ENCODE assay signal across 10 mouse cellular contexts in the genomic region with DNA sequence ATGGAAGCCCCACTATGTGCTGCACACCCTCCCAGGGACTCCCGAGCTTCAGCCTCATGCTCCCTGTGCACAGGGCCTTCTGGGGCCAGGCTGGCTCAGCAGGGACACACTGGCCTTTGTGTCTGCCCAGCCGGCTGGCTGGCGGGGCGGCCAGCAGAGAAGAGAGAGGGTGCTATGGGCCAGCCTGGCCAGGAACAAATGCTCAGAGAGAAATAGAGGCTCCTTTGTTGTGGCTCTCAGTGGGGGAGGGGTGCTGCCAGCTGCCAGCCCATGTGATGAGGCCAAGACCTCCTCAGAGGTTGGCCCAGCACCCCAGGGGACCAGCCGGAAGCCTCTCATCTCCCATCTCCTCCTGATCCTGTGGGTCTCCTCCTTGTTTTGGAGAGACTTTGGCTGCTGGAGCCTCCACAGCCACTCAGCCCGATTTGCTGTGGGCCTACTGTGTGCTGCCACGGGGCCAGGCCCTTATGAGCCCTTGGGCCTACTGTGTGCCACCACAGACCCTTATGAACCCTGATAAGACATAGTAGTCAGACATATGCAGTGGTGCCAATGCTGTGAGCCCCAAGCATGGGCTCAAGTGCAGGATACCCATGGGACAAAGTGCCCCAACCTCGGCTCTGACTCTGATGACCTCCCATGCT. TPM values are rescaled to one million over a fixed set of nuclear protein-coding genes. Genes with fewer than 3 reads are reported as not detected.
DNase-seq lines count a peak whose midpoint lies in the region; ATAC-seq and TF ChIP-seq lines count a peak whose summit lies in the region.
"Had no signal": no experiment of that assay in that cellular context is flagged by ENCODE, and none has a peak within 500 bp of the region (broad histone marks: within the 10 kb centered on the region; RNA-seq: fewer than 3 reads in every experiment).

No protein-coding gene starts in this region.

- TF ChIP-seq EP300 in lung, postnatal 0 days (IDR thresholded peaks at IDR 0.05), result no peak

- H3K9ac ChIP-seq in hindbrain, embryonic 14.5 days, result no peak overlapping the region
- no peak overlapping the region for H3K9ac ChIP-seq in forebrain, postnatal 0 days
- no peak overlapping the region for H3K9ac ChIP-seq in kidney, embryonic 15.5 days
- no peak overlapping the region for H3K9ac ChIP-seq in lung, postnatal 0 days (replicated peaks; ENCODE audit: low read depth)
- H3K9ac ChIP-seq: lung, embryonic 14.5 days had no signal

- no peak overlapping the region for H3K4me2 ChIP-seq in hindbrain, embryonic 14.5 days (replicated peaks)
- H3K4me2 ChIP-seq in forebrain, postnatal 0 days (ENCODE audit: low read depth), result no peak overlapping the region
- H3K4me2 ChIP-seq in kidney, embryonic 15.5 days, result no peak overlapping the region
- H3K4me2 ChIP-seq in lung, postnatal 0 days (replicated peaks; ENCODE audit: low read depth, low read length), result no peak overlapping the region
- H3K4me2 ChIP-seq: lung, embryonic 14.5 days had no signal

- peaks cover 20% of the 10 kb centered on the region for H3K36me3 ChIP-seq in hindbrain, embryonic 10.5 days
- H3K36me3 ChIP-seq in hindbrain, embryonic 14.5 days (replicated peaks; ENCODE audit: control insufficient read depth, insufficient read depth), result no peaks in the 10 kb centered on the region
- H3K36me3 ChIP-seq in forebrain, postnatal 0 days (ENCODE audit: insufficient read depth), result no peaks in the 10 kb centered on the region
- 0 out of 2 replicates have a peak, but pooled peaks cover 4% of the 10 kb centered on the region for H3K36me3 ChIP-seq in kidney, embryonic 15.5 days
- no peaks in the 10 kb centered on the region; the same call in 1 of the 2 replicates for H3K36me3 ChIP-seq in lung, postnatal 0 days (ENCODE audit: insufficient read depth, low read length)

- H3K4me1 ChIP-seq in hindbrain, embryonic 10.5 days (replicated peaks), result peaks cover 92% of the 10 kb centered on the region
- peaks cover 60% of the 10 kb centered on the region for H3K4me1 ChIP-seq in hindbrain, embryonic 14.5 days (replicated peaks; ENCODE audit: control insufficient read depth, insufficient read depth, low read length)
- peaks cover 21% of the 10 kb centered on the region for H3K4me1 ChIP-seq in forebrain, postnatal 0 days (ENCODE audit: insufficient read depth)
- H3K4me1 ChIP-seq in kidney, embryonic 15.5 days, result peaks cover 87% of the 10 kb centered on the region
- no peaks in the 10 kb centered on the region for H3K4me1 ChIP-seq in lung, postnatal 0 days (ENCODE audit: insufficient read depth, low read depth, low read length)

- no peak for TF ChIP-seq CTCF in forebrain, postnatal 0 days (IDR thresholded peaks at IDR 0.05; ENCODE audit: low read depth)
- TF ChIP-seq CTCF in lung, postnatal 0 days (IDR thresholded peaks at IDR 0.05), result no peak

- ATAC-seq in hindbrain, embryonic 14.5 days (ENCODE audit: low FRiP score), result no peak
- peak; percentile 41 for ATAC-seq in forebrain, postnatal 0 days
- no peak for ATAC-seq in kidney, embryonic 15.5 days (replicated peaks; ENCODE audit: low FRiP score)
- ATAC-seq in lung, postnatal 0 days, result no peak
- ATAC-seq: inflammation-experienced regulatory T-cells, adult 6 months had no signal

- DNase-seq in hindbrain, embryonic 10.5 days (ENCODE audit: low spot score), result peak; percentile 56
- DNase-seq in hindbrain, embryonic 14.5 days (ENCODE audit: low spot score), result no peak
- DNase-seq in forebrain, postnatal 0 days, result no peak
- DNase-seq in layer of hippocampus, postnatal 36 days, result peak; percentile 66 to 72
- peak; percentile 96 for DNase-seq in retina, postnatal 1 day
- DNase-seq in lung, postnatal 0 days (ENCODE audit: low spot score), result no peak
- DNase-seq in T-cell, adult 2 months (ENCODE audit: low spot score), result no peak
- DNase-seq: lung, embryonic 14.5 days had no signal

- 55% methylated on average over 8 of the region's 8 CpGs for WGBS in hindbrain, embryonic 10.5 days
- 48% methylated on average over 8 of the region's 8 CpGs for WGBS in hindbrain, embryonic 14.5 days
- 53% methylated on average over 8 of the region's 8 CpGs for WGBS in forebrain, postnatal 0 days
- 71% methylated on average over 8 of the region's 8 CpGs for WGBS in kidney, embryonic 15.5 days
- WGBS in lung, postnatal 0 days, result 66% methylated on average over 8 of the region's 8 CpGs

- no peak overlapping the region; the same call in 1 of the 2 replicates for H3K4me3 ChIP-seq in hindbrain, embryonic 10.5 days
- H3K4me3 ChIP-seq in hindbrain, embryonic 14.5 days (replicated peaks; ENCODE audit: low read length), result no peak overlapping the region
- H3K4me3 ChIP-seq in forebrain, postnatal 0 days (ENCODE audit: low read depth, low read length), result no peak overlapping the region
- no peak overlapping the region for H3K4me3 ChIP-seq in kidney, embryonic 15.5 days (replicated peaks)
- H3K4me3 ChIP-seq in lung, postnatal 0 days (ENCODE audit: low read depth, low read length), result no peak overlapping the region

- H3K27ac ChIP-seq in hindbrain, embryonic 10.5 days, result peak overlapping the region; percentile 85
- no peak overlapping the region for H3K27ac ChIP-seq in hindbrain, embryonic 14.5 days
- no peak overlapping the region for H3K27ac ChIP-seq in forebrain, postnatal 0 days (ENCODE audit: low read depth, low read length)
- no peak overlapping the region for H3K27ac ChIP-seq in kidney, embryonic 15.5 days
- no peak overlapping the region for H3K27ac ChIP-seq in lung, postnatal 0 days (ENCODE audit: low read length)

- peaks cover 16% of the 10 kb centered on the region for H3K27me3 ChIP-seq in hindbrain, embryonic 10.5 days (ENCODE audit: insufficient read depth, poor library complexity, severe bottlenecking)
- H3K27me3 ChIP-seq in hindbrain, embryonic 14.5 days (ENCODE audit: control insufficient read depth, insufficient read depth, low read length), result no peaks in the 10 kb centered on the region
- H3K27me3 ChIP-seq in forebrain, postnatal 0 days (ENCODE audit: insufficient read depth, low read length), result peaks cover 6% of the 10 kb centered on the region; the same call in 1 of the 2 replicates
- no peaks in the 10 kb centered on the region for H3K27me3 ChIP-seq in kidney, embryonic 15.5 days
- no peaks in the 10 kb centered on the region for H3K27me3 ChIP-seq in lung, postnatal 0 days (replicated peaks; ENCODE audit: insufficient read depth, low read length)

- no peaks in the 10 kb centered on the region for H3K9me3 ChIP-seq in hindbrain, embryonic 10.5 days
- H3K9me3 ChIP-seq in hindbrain, embryonic 14.5 days (ENCODE audit: control insufficient read depth, low read length), result no peaks in the 10 kb centered on the region
- no peaks in the 10 kb centered on the region for H3K9me3 ChIP-seq in forebrain, postnatal 0 days (ENCODE audit: low read length)
- no peaks in the 10 kb centered on the region for H3K9me3 ChIP-seq in kidney, embryonic 15.5 days (replicated peaks)
- H3K9me3 ChIP-seq in lung, postnatal 0 days (ENCODE audit: low read length), result no peaks in the 10 kb centered on the region

RNA-seq across cellular contexts. Expression of a gene that starts 12.0 kb away (rescaled TPM):
- 3.9 and 6.5 TPM in 2 replicates for polyA plus RNA-seq in hindbrain, embryonic 10.5 days (2016; fragmentation: Nextera tagmentation; extraction: Ambion mirVana)
- 6.6 and 6.7 TPM in 2 replicates for polyA plus RNA-seq in hindbrain, embryonic 14.5 days (2014; fragmentation: Nextera tagmentation; extraction: Ambion mirVana)
- total RNA-seq in forebrain, postnatal 0 days (2014; rRNA removed), result 6.2 and 8.2 TPM in 2 replicates
- polyA plus RNA-seq in forebrain, postnatal 0 days (2015; fragmentation: Nextera tagmentation; extraction: Ambion mirVana), result 2.9 and 3.4 TPM in 2 replicates
- 1 to 10 TPM; 4.6 to 5.8 TPM for total RNA-seq in layer of hippocampus, postnatal 36 days (2021)
- 4.4 and 4.7 TPM in 2 replicates for polyA plus RNA-seq in kidney, embryonic 15.5 days (2015; fragmentation: Nextera tagmentation; extraction: Ambion mirVana)
- 1.9 and 2.3 TPM in 2 replicates for polyA plus RNA-seq in lung, postnatal 0 days (2015; fragmentation: Nextera tagmentation; extraction: Ambion mirVana)
- polyA plus RNA-seq: inflammation-experienced regulatory T-cells, adult 6 months had no signal

Comparison
In these comparisons a context has a peak if more than half of its experiments do, and no peak if none do; other contexts are left out.
1. DNase-seq: peak in hindbrain, embryonic 10.5 days (single experiment), layer of hippocampus, postnatal 36 days (2 of 2) and retina, postnatal 1 day (single experiment); none in hindbrain, embryonic 14.5 days (single experiment), forebrain, postnatal 0 days (single experiment), lung, postnatal 0 days (single experiment) and T-cell, adult 2 months (single experiment).